Mouse (Mus musculus) kidney, adult 2 months (tissue): Measurements from ENCODE around the gene Coro7. TPM values are rescaled to one million over a fixed set of nuclear protein-coding genes. Genes with fewer than 3 reads are reported as not detected.
A peak's percentile ranks its signal among the peaks of the same experiment; 100 is the strongest.

ENCODE experiments used
- DNase-seq: peaks from one replicate; pipeline ENCODE4 v3.0.0; 2021
- H3K27ac ChIP-seq: fragments of 200-500 bp; 2 replicates; pipeline ENCODE4 v1.5.1; 2012; ENCODE audit warnings: low read depth, low read length, control low read depth, inconsistent platforms; ENCODE audit not compliant: insufficient read depth
- H3K27me3 ChIP-seq: fragments of 200-500 bp; replicated peaks from 2 replicates; pipeline ENCODE4 v1.6.1; 2012; ENCODE audit warnings: mild to moderate bottlenecking, moderate library complexity, low read length, inconsistent platforms; ENCODE audit not compliant: control insufficient read depth, insufficient read depth
- H3K36me3 ChIP-seq: fragments of 200-500 bp; 2 replicates; pipeline ENCODE4 v1.6.1; 2012; ENCODE audit warnings: mild to moderate bottlenecking, moderate library complexity, low read length, inconsistent platforms; ENCODE audit not compliant: control insufficient read depth, insufficient read depth
- H3K4me1 ChIP-seq: fragments of 200-500 bp; 2 replicates; pipeline ENCODE4 v1.6.1; 2011; ENCODE audit warnings: low read length; ENCODE audit not compliant: control insufficient read depth, insufficient read depth
- H3K4me3 ChIP-seq: fragments of 200-500 bp; 2 replicates; pipeline ENCODE4 v1.5.1; 2011; ENCODE audit warnings: mild to moderate bottlenecking, low read depth, low read length, control low read depth; ENCODE audit not compliant: insufficient read depth
- CTCF ChIP-seq: fragments of 200-500 bp; conservative IDR thresholded peaks from 2 replicates; pipeline ENCODE4 v1.5.1; 2011; ENCODE audit warnings: low read depth, mild to moderate bottlenecking, control low read depth, low read length, moderate library complexity, mixed read lengths; ENCODE audit not compliant: insufficient read depth, insufficient read length
- POLR2A ChIP-seq: fragments of 200-500 bp; IDR thresholded peaks from one replicate; pipeline ENCODE4 v1.6.1; 2011; ENCODE audit warnings: low read depth, low read length, control low read depth
- WGBS: fragments of 180-500 bp; shearing (Covaris S2); methylation state at CpG from one replicate; pipeline ENCODE4 v1.1.7; 2018; 5-methylcytosine and 5-hydroxymethylcytosine counted together
- polyA plus RNA-seq: library from polyadenylated mRNA; depleted of rRNA; stranded (reverse); fragments of >200 nt; gene quantifications from 2 replicates; pipeline ENCODE4 v1.2.3, GENCODE M21; 2012

The Coro7 gene
- polyA plus RNA-seq, 1 experiment = 43.1 TPM

DNA sequence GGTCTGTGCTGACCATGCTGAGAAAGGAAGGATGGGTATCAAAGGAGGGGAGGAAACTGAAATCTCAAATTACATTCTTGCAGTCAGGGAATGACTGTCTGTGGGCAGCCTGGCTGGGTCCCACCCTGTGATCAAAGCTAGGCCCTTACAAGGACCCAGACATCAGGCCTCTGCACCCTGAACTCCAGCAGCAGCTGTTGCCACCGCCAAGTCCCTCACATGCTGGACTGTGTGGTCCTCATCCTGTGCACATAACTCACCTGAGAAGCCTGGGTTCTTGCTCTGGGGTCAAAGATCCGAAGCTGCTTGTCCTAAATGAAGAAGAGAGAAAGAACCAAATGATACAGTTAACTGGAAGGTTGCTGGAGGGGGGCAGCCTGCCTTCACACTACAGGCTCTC is 18.0 kb downstream of the Coro7 start:
- TF ChIP-seq CTCF = no peak
- no peak for TF ChIP-seq POLR2A
- H3K27ac ChIP-seq = no peak overlapping the region
- DNase-seq = no peak
- H3K4me3 ChIP-seq = no peak overlapping the region
- peaks cover 10% of the 10 kb centered on the region for H3K4me1 ChIP-seq
- no peaks in the 10 kb centered on the region for H3K27me3 ChIP-seq
- H3K36me3 ChIP-seq = no peaks in the 10 kb centered on the region; the same call in 1 of the 2 replicates
- WGBS = 69% methylated on average over 2 of the region's 2 CpGs

DNA sequence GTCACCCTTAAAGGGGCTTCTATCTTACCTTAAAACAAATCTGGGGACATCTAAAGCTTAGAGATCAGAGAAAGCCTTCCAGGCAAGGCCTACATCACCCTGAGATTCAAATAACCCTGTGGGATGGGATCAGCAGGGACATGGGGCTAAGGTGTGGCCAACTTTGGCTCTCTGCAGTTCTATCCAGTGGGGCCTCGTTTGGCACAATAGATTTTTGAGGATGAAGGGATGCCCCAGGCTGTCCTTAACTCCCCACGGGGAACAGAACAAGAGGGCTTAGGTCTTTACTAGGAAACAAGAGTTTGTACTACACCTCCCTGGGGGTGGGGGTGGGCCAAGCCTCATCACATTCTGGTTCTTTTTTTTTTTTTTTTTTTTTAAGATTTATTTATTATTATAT is 20.3 kb downstream of the Coro7 start:
- Histone ChIP-seq H3K27me3 (no peaks in the 10 kb centered on the region), H3K36me3 (no peaks in the 10 kb centered on the region), H3K4me3 (no peak overlapping the region), H3K4me1 (peaks cover 28% of the 10 kb centered on the region), H3K27ac (no peak overlapping the region)
- DNase-seq = no peak
- TF ChIP-seq CTCF = no peak
- no peak for TF ChIP-seq POLR2A
- 53% methylated on average over 2 of the region's 2 CpGs for WGBS

- Histone ChIP-seq H3K4me3 (no peak overlapping the region), H3K27me3 (no peaks in the 10 kb centered on the region), H3K27ac (no peak overlapping the region), H3K36me3 (no peaks in the 10 kb centered on the region), H3K4me1 (peaks cover 33% of the 10 kb centered on the region)
- TF ChIP-seq CTCF (no peak), POLR2A (no peak)
- whole genome bisulfite sequencing = 62% methylated on average over 11 of the region's 11 CpGs
- DNase-seq = no peak
Observed at GRCm38 (mm10) chr16:4658781-4659245, 20.8 kb downstream of the Coro7 start.

DNA sequence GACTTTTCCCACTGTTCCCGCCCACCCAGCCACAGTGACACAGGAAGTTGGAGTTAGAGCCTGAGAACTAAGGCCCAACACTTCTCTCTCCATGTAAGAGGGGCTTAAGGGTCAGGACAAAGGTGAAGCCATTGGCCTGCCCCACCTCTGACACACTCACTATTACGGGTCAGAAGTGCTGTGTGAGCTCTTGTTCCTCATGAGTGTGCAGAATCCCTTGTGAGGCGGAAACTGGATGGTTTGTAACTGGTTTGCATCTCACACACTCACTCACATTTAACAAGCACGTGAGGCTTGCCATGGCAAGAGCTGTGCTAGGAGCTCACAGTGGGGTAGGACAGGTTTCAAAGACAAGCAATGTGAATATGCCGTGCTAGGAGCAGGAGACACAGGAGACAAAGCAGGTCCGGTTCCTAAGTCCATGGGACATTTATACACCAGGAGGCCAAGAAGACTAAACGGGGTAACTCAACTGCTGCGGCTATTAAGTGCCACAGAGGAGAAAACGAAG is 23.0 kb downstream of the Coro7 start:
- Histone ChIP-seq H3K36me3 (no peaks in the 10 kb centered on the region), H3K4me3 (no peak overlapping the region), H3K27ac (peak overlapping the region; percentile 79), H3K4me1 (peaks cover 50% of the 10 kb centered on the region), H3K27me3 (no peaks in the 10 kb centered on the region)
- DNase-seq = peak; percentile 65
- TF ChIP-seq POLR2A = no peak
- TF ChIP-seq CTCF = no peak
- WGBS = 53% methylated on average over 9 of the region's 9 CpGs

- TF ChIP-seq POLR2A = no peak
- TF ChIP-seq CTCF = peak; percentile 26; the same call in 1 of the 2 replicates
- peak; percentile 23 for DNase-seq
- Histone ChIP-seq H3K4me1 (peaks cover 55% of the 10 kb centered on the region), H3K36me3 (no peaks in the 10 kb centered on the region), H3K27me3 (no peaks in the 10 kb centered on the region), H3K4me3 (no peak overlapping the region), H3K27ac (peak overlapping the region; percentile 79)
- WGBS = 47% methylated on average over 11 of the region's 11 CpGs
Observed at GRCm38 (mm10) chr16:4655764-4656570, 23.6 kb downstream of the Coro7 start.

DNA sequence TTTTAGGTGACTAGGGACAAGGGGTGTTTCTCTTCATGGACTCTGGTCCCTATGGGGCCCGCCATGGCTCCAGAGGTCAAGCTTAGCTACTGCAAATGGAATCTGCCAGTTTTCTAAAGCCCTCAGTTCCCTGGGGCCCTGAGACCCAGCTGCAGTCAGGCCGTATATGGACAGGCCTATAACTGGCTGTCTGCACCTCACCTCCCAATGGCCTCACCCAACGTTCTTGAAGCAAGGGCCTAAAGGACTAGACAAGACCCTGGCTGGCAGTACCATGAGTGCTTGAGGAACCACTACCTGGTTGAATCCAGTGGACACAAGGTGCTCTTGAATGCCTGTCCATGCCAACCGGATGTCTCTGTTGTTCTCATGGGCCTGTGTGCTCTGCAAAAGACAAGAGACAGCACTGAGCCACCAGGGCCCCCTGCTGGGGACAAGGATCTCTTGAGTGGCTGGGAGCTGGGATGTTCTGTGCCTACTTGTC is 24.3 kb downstream of the Coro7 start:
- peak; percentile 76 for DNase-seq
- Histone ChIP-seq H3K4me3 (no peak overlapping the region), H3K36me3 (no peaks in the 10 kb centered on the region), H3K27me3 (no peaks in the 10 kb centered on the region), H3K4me1 (peaks cover 55% of the 10 kb centered on the region), H3K27ac (peak overlapping the region; percentile 79)
- WGBS = 46% methylated on average over 4 of the region's 4 CpGs
- peak; percentile 41; the same call in 1 of the 2 replicates for TF ChIP-seq CTCF
- no peak for TF ChIP-seq POLR2A

GRCm38 (mm10) chr16:4654706-4655105 is 24.9 kb downstream of the Coro7 start:
- H3K27ac ChIP-seq = peak overlapping the region; percentile 79
- peak; percentile 86 for DNase-seq
- WGBS = 43% methylated on average over 10 of the region's 10 CpGs
- no peaks in the 10 kb centered on the region for H3K36me3 ChIP-seq
- H3K4me1 ChIP-seq = peaks cover 55% of the 10 kb centered on the region
- H3K4me3 ChIP-seq = no peak overlapping the region
- TF ChIP-seq CTCF (peak; percentile 65), POLR2A (no peak)
- no peaks in the 10 kb centered on the region for H3K27me3 ChIP-seq
